Mouse (Mus musculus): ENCODE data around the gene Islr. TPM values are rescaled to one million over a fixed set of nuclear protein-coding genes. Genes with fewer than 3 reads are reported as not detected.
A peak's percentile ranks its signal among the peaks of the same experiment; 100 is the strongest.

The Islr gene
- polyA plus RNA-seq, 1 experiment = 36.3 TPM

GRCm38 (mm10) chr9:58224356-58224755 lies 20.2 kb upstream of the Islr start:
- TF ChIP-seq CTCF (IDR thresholded peaks at IDR 0.05; ENCODE audit: borderline replicate concordance, insufficient read depth, low read length) = no peak
- no peak for TF ChIP-seq POLR2A (IDR thresholded peaks at IDR 0.05; ENCODE audit: low read depth, low read length)
- H3K4me1 ChIP-seq (ENCODE audit: control insufficient read depth, insufficient read depth, low read length) = no peaks in the 10 kb centered on the region
- no peak overlapping the region for H3K4me3 ChIP-seq (ENCODE audit: insufficient read depth, low read length)
- H3K27ac ChIP-seq (ENCODE audit: insufficient read depth, low read length) = no peak overlapping the region

- TF ChIP-seq POLR2A (IDR thresholded peaks at IDR 0.05; ENCODE audit: low read depth, low read length) (no peak), CTCF (IDR thresholded peaks at IDR 0.05; ENCODE audit: borderline replicate concordance, insufficient read depth, low read length) (peak; percentile 41; the same call in 1 of the 2 replicates)
- Histone ChIP-seq H3K4me1 (ENCODE audit: control insufficient read depth, insufficient read depth, low read length) (peaks cover 3% of the 10 kb centered on the region; the same call in 1 of the 2 replicates), H3K27ac (ENCODE audit: insufficient read depth, low read length) (no peak overlapping the region), H3K4me3 (ENCODE audit: insufficient read depth, low read length) (no peak overlapping the region)
Observed at GRCm38 (mm10) chr9:58220218-58220903, 16.3 kb upstream of the Islr start.

GRCm38 (mm10) chr9:58218539-58218938 lies 14.4 kb upstream of the Islr start:
- peaks cover 10% of the 10 kb centered on the region for H3K4me1 ChIP-seq (ENCODE audit: control insufficient read depth, insufficient read depth, low read length)
- no peak overlapping the region for H3K27ac ChIP-seq (ENCODE audit: insufficient read depth, low read length)
- no peak overlapping the region for H3K4me3 ChIP-seq (ENCODE audit: insufficient read depth, low read length)
- TF ChIP-seq POLR2A (IDR thresholded peaks at IDR 0.05; ENCODE audit: low read depth, low read length) = no peak
- TF ChIP-seq CTCF (IDR thresholded peaks at IDR 0.05; ENCODE audit: borderline replicate concordance, insufficient read depth, low read length) = no peak

GRCm38 (mm10) chr9:58216402-58216801 lies 12.3 kb upstream of the Islr start:
- no peak for TF ChIP-seq POLR2A (IDR thresholded peaks at IDR 0.05; ENCODE audit: low read depth, low read length)
- TF ChIP-seq CTCF (IDR thresholded peaks at IDR 0.05; ENCODE audit: borderline replicate concordance, insufficient read depth, low read length) = peak; percentile 75; the same call in 1 of the 2 replicates
- Histone ChIP-seq H3K4me1 (ENCODE audit: control insufficient read depth, insufficient read depth, low read length) (peaks cover 10% of the 10 kb centered on the region), H3K4me3 (ENCODE audit: insufficient read depth, low read length) (no peak overlapping the region), H3K27ac (ENCODE audit: insufficient read depth, low read length) (no peak overlapping the region)

- Histone ChIP-seq H3K4me1 (ENCODE audit: control insufficient read depth, insufficient read depth, low read length) (peaks cover 10% of the 10 kb centered on the region), H3K4me3 (ENCODE audit: insufficient read depth, low read length) (no peak overlapping the region), H3K27ac (ENCODE audit: insufficient read depth, low read length) (peak overlapping the region; percentile 79)
- TF ChIP-seq POLR2A (IDR thresholded peaks at IDR 0.05; ENCODE audit: low read depth, low read length) (peak; percentile 25; the same call in 1 of the 2 replicates), CTCF (IDR thresholded peaks at IDR 0.05; ENCODE audit: borderline replicate concordance, insufficient read depth, low read length) (no peak)
Observed at GRCm38 (mm10) chr9:58214519-58215180, 10.5 kb upstream of the Islr start.

- Histone ChIP-seq H3K4me3 (ENCODE audit: insufficient read depth, low read length) (no peak overlapping the region), H3K27ac (ENCODE audit: insufficient read depth, low read length) (peak overlapping the region; percentile 90), H3K4me1 (ENCODE audit: control insufficient read depth, insufficient read depth, low read length) (peaks cover 10% of the 10 kb centered on the region)
- TF ChIP-seq CTCF (IDR thresholded peaks at IDR 0.05; ENCODE audit: borderline replicate concordance, insufficient read depth, low read length) = no peak
- TF ChIP-seq POLR2A (IDR thresholded peaks at IDR 0.05; ENCODE audit: low read depth, low read length) = no peak
Observed at GRCm38 (mm10) chr9:58213865-58214264, 9.8 kb upstream of the Islr start.

GRCm38 (mm10) chr9:58213377-58213776 lies 9.3 kb upstream of the Islr start:
- peaks cover 10% of the 10 kb centered on the region for H3K4me1 ChIP-seq (ENCODE audit: control insufficient read depth, insufficient read depth, low read length)
- TF ChIP-seq POLR2A (IDR thresholded peaks at IDR 0.05; ENCODE audit: low read depth, low read length) (no peak), CTCF (IDR thresholded peaks at IDR 0.05; ENCODE audit: borderline replicate concordance, insufficient read depth, low read length) (no peak)
- peak overlapping the region; percentile 29 for H3K27ac ChIP-seq (ENCODE audit: insufficient read depth, low read length)
- H3K4me3 ChIP-seq (ENCODE audit: insufficient read depth, low read length) = no peak overlapping the region

GRCm38 (mm10) chr9:58210304-58210627 lies 6.2 kb upstream of the Islr start:
- Histone ChIP-seq H3K4me3 (ENCODE audit: insufficient read depth, low read length) (no peak overlapping the region), H3K27ac (ENCODE audit: insufficient read depth, low read length) (no peak overlapping the region), H3K4me1 (ENCODE audit: control insufficient read depth, insufficient read depth, low read length) (peaks cover 7% of the 10 kb centered on the region)
- no peak for TF ChIP-seq CTCF (IDR thresholded peaks at IDR 0.05; ENCODE audit: borderline replicate concordance, insufficient read depth, low read length)
- no peak for TF ChIP-seq POLR2A (IDR thresholded peaks at IDR 0.05; ENCODE audit: low read depth, low read length)

- Histone ChIP-seq H3K4me1 (ENCODE audit: control insufficient read depth, insufficient read depth, low read length) (peaks cover 3% of the 10 kb centered on the region; the same call in 1 of the 2 replicates), H3K4me3 (ENCODE audit: insufficient read depth, low read length) (no peak overlapping the region), H3K27ac (ENCODE audit: insufficient read depth, low read length) (no peak overlapping the region)
- TF ChIP-seq CTCF (IDR thresholded peaks at IDR 0.05; ENCODE audit: borderline replicate concordance, insufficient read depth, low read length) (no peak), POLR2A (IDR thresholded peaks at IDR 0.05; ENCODE audit: low read depth, low read length) (no peak)
Observed at GRCm38 (mm10) chr9:58209462-58210303, 5.6 kb upstream of the Islr start.

Measured in embryonic fibroblast, embryonic 13.5 days (primary cell).